Comparison of ENCODE assay signal across 18 mouse cellular contexts in genomic region chr2:126434305-126434704, GRCm38 (mm10).
A peak's percentile ranks its signal among the peaks of the same experiment; 100 is the strongest.
DNase-seq lines count a peak whose midpoint lies in the region; ATAC-seq and TF ChIP-seq lines count a peak whose summit lies in the region.
"Had no signal": no experiment of that assay in that cellular context is flagged by ENCODE, and none has a peak within 500 bp of the region (broad histone marks: within the 10 kb centered on the region; RNA-seq: fewer than 3 reads in every experiment).

No protein-coding gene starts in this region.

- WGBS in lung, embryonic 16.5 days = 79% methylated on average over 9 of the region's 9 CpGs
- WGBS in lung, adult 2 months = 83% methylated on average over 9 of the region's 9 CpGs
- WGBS in stomach, postnatal 0 days = 79% methylated on average over 9 of the region's 9 CpGs

- H3K9me3 ChIP-seq in lung, embryonic 16.5 days (ENCODE audit: control insufficient read depth, low read length) = no peaks in the 10 kb centered on the region
- no peaks in the 10 kb centered on the region for H3K9me3 ChIP-seq in stomach, postnatal 0 days (ENCODE audit: control insufficient read depth, low read length)
- H3K9me3 ChIP-seq: embryonic facial prominence, embryonic 10.5 days; embryonic facial prominence, embryonic 12.5 days; forebrain, embryonic 13.5 days; forebrain, embryonic 15.5 days had no signal

- no peak for TF ChIP-seq POLR2A in lung, adult 2 months (IDR thresholded peaks at IDR 0.05; ENCODE audit: borderline replicate concordance, extremely low read depth, low read depth, low read length)

- H3K4me2 ChIP-seq in lung, embryonic 16.5 days (ENCODE audit: low read depth, low read length) = no peak overlapping the region
- H3K4me2 ChIP-seq in stomach, postnatal 0 days (replicated peaks; ENCODE audit: low read depth) = no peak overlapping the region
- H3K4me2 ChIP-seq: embryonic facial prominence, embryonic 12.5 days; forebrain, embryonic 13.5 days; forebrain, embryonic 15.5 days had no signal

- H3K9ac ChIP-seq in lung, embryonic 16.5 days (ENCODE audit: low read length) = no peak overlapping the region
- no peak overlapping the region for H3K9ac ChIP-seq in stomach, postnatal 0 days (ENCODE audit: low read length)
- H3K9ac ChIP-seq: embryonic facial prominence, embryonic 12.5 days; forebrain, embryonic 13.5 days; forebrain, embryonic 15.5 days had no signal

- H3K4me3 ChIP-seq in lung, embryonic 16.5 days (ENCODE audit: low read length) = no peak overlapping the region
- no peak overlapping the region for H3K4me3 ChIP-seq in lung, adult 2 months (replicated peaks; ENCODE audit: extremely low read depth, low read depth, low read length)
- H3K4me3 ChIP-seq in stomach, postnatal 0 days (ENCODE audit: low read depth, low read length) = no peak overlapping the region
- H3K4me3 ChIP-seq: embryonic facial prominence, embryonic 10.5 days; embryonic facial prominence, embryonic 12.5 days; forebrain, embryonic 13.5 days; forebrain, embryonic 15.5 days had no signal

- TF ChIP-seq EP300 in stomach, postnatal 0 days (optimal IDR thresholded peaks at IDR 0.05) = no peak

- H3K27me3 ChIP-seq in lung, embryonic 16.5 days (ENCODE audit: control insufficient read depth, insufficient read depth, low read depth, low read length) = no peaks in the 10 kb centered on the region
- H3K27me3 ChIP-seq in stomach, postnatal 0 days (ENCODE audit: control insufficient read depth, insufficient read depth, low read length) = no peaks in the 10 kb centered on the region
- H3K27me3 ChIP-seq: embryonic facial prominence, embryonic 12.5 days; forebrain, embryonic 13.5 days; forebrain, embryonic 15.5 days had no signal

- TF ChIP-seq CTCF in lung, adult 2 months (IDR thresholded peaks at IDR 0.05; ENCODE audit: insufficient read depth, low read length) = no peak
- TF ChIP-seq CTCF in stomach, postnatal 0 days (IDR thresholded peaks at IDR 0.05; ENCODE audit: low read depth) = no peak

- no peak for DNase-seq in lung, postnatal 36 days
- DNase-seq in lung, postnatal 10 days = peak; percentile 35
- no peak for DNase-seq in lung, adult 2 months
- no peak for DNase-seq in stomach, postnatal 0 days (ENCODE audit: low spot score)
- no peak for DNase-seq in cerebellum, postnatal 36 days
- DNase-seq: adrenal gland, adult 2 months; adrenal gland, postnatal 10 days; adrenal gland, postnatal 25 days; cerebellum, adult 11 months; cerebellum, adult 18-20 months; cerebellum, adult 8-10 months; cerebellum, adult 9-11 months; cerebellum, postnatal 14 days had no signal

- H3K4me1 ChIP-seq in lung, embryonic 16.5 days (replicated peaks; ENCODE audit: control insufficient read depth, insufficient read depth, low read length) = peaks cover 2% of the 10 kb centered on the region; the same call in 1 of the 2 replicates
- H3K4me1 ChIP-seq in lung, adult 2 months (ENCODE audit: control insufficient read depth, insufficient read depth, low read length) = no peaks in the 10 kb centered on the region
- no peaks in the 10 kb centered on the region for H3K4me1 ChIP-seq in stomach, postnatal 0 days (replicated peaks; ENCODE audit: control insufficient read depth, insufficient read depth)
- H3K4me1 ChIP-seq: embryonic facial prominence, embryonic 10.5 days; embryonic facial prominence, embryonic 12.5 days; forebrain, embryonic 13.5 days; forebrain, embryonic 15.5 days had no signal

- no peaks in the 10 kb centered on the region for H3K36me3 ChIP-seq in lung, embryonic 16.5 days (ENCODE audit: control insufficient read depth, insufficient read depth, low read length)
- no peaks in the 10 kb centered on the region for H3K36me3 ChIP-seq in stomach, postnatal 0 days (ENCODE audit: control insufficient read depth, insufficient read depth, low read length)
- H3K36me3 ChIP-seq: embryonic facial prominence, embryonic 10.5 days; embryonic facial prominence, embryonic 12.5 days; forebrain, embryonic 15.5 days had no signal

- peak; percentile 59; the same call in 1 of the 2 replicates for ATAC-seq in lung, embryonic 16.5 days (ENCODE audit: low read depth)
- ATAC-seq in stomach, postnatal 0 days (ENCODE audit: low FRiP score, low TSS enrichment) = no peak; the same call in 1 of the 2 replicates
- ATAC-seq: forebrain, embryonic 13.5 days; forebrain, embryonic 15.5 days had no signal

- H3K27ac ChIP-seq in lung, embryonic 16.5 days (ENCODE audit: low read length) = peak overlapping the region; percentile 43
- peak overlapping the region; percentile 41; the same call in 1 of the 2 replicates for H3K27ac ChIP-seq in stomach, postnatal 0 days (replicated peaks)
- H3K27ac ChIP-seq: embryonic facial prominence, embryonic 10.5 days; embryonic facial prominence, embryonic 12.5 days; forebrain, embryonic 13.5 days; forebrain, embryonic 15.5 days had no signal
